Mouse (Mus musculus): ENCODE data around the gene Stim1. TPM values are rescaled to one million over a fixed set of nuclear protein-coding genes. Genes with fewer than 3 reads are reported as not detected.

Gene Stim1
- 10 to 100 TPM; 48.9 to 54.7 TPM for polyA plus RNA-seq (2017; shearing (Covaris generic))

- ATAC-seq = peak; percentile 15
Measured at GRCm38 (mm10) chr7:102267601-102268394, at the start of gene Stim1. TSS of gene Stim1 (plus strand) at chr7:102267806.

- no peak for ATAC-seq
Measured at GRCm38 (mm10) chr7:102221899-102222298, 45.7 kb upstream of the Stim1 start.

GRCm38 (mm10) chr7:102222336-102222735 lies 45.3 kb upstream of the Stim1 start:
- peak; percentile 61 for ATAC-seq

- ATAC-seq = peak; percentile 84
Measured at GRCm38 (mm10) chr7:102222830-102223556, 44.6 kb upstream of the Stim1 start.

GRCm38 (mm10) chr7:102223883-102224738 lies 43.5 kb upstream of the Stim1 start:
- ATAC-seq = no peak

- no peak for ATAC-seq
Measured at GRCm38 (mm10) chr7:102226051-102226450, 41.6 kb upstream of the Stim1 start.

- no peak for ATAC-seq
Measured at GRCm38 (mm10) chr7:102228049-102228670, 39.4 kb upstream of the Stim1 start.

- no peak for ATAC-seq
Measured at GRCm38 (mm10) chr7:102229814-102230213, 37.8 kb upstream of the Stim1 start.

GRCm38 (mm10) chr7:102233059-102233458 lies 34.5 kb upstream of the Stim1 start:
- no peak for ATAC-seq

GRCm38 (mm10) chr7:102238686-102239286 lies 28.8 kb upstream of the Stim1 start:
- no peak for ATAC-seq

- ATAC-seq = no peak
Measured at GRCm38 (mm10) chr7:102239591-102239990, 28.0 kb upstream of the Stim1 start.

GRCm38 (mm10) chr7:102242371-102242770 lies 25.2 kb upstream of the Stim1 start:
- ATAC-seq = no peak

GRCm38 (mm10) chr7:102242917-102243316 lies 24.7 kb upstream of the Stim1 start:
- ATAC-seq = no peak

GRCm38 (mm10) chr7:102243870-102244269 lies 23.7 kb upstream of the Stim1 start:
- ATAC-seq = no peak

- ATAC-seq = no peak
Measured at GRCm38 (mm10) chr7:102244782-102245535, 22.6 kb upstream of the Stim1 start.

- no peak for ATAC-seq
Measured at GRCm38 (mm10) chr7:102245775-102246174, 21.8 kb upstream of the Stim1 start.

- no peak for ATAC-seq
Measured at GRCm38 (mm10) chr7:102246265-102246664, 21.3 kb upstream of the Stim1 start.

- ATAC-seq = no peak
Measured at GRCm38 (mm10) chr7:102246956-102247797, 20.4 kb upstream of the Stim1 start.

- peak; percentile 12 for ATAC-seq
Measured at GRCm38 (mm10) chr7:102248691-102249404, 18.8 kb upstream of the Stim1 start.

GRCm38 (mm10) chr7:102249531-102249895 lies 18.1 kb upstream of the Stim1 start:
- ATAC-seq = peak; percentile 56
